Mouse (Mus musculus) lung, adult 2 months (tissue): Measurements from ENCODE around the gene Scd3. TPM values are rescaled to one million over a fixed set of nuclear protein-coding genes. Genes with fewer than 3 reads are reported as not detected.
A peak's percentile ranks its signal among the peaks of the same experiment; 100 is the strongest.

Experiments used
- DNase-seq: peaks from one replicate; pipeline ENCODE4 v3.0.0; 2022
- H3K4me1 ChIP-seq: fragments of 200-500 bp; 2 replicates; pipeline ENCODE4 v1.6.1; 2011; ENCODE audit warnings: low read length; ENCODE audit not compliant: control insufficient read depth, insufficient read depth
- H3K4me3 ChIP-seq: fragments of 200-500 bp; replicated peaks from 2 replicates; pipeline ENCODE3; 2011; ENCODE audit warnings: low read depth, mild to moderate bottlenecking, control low read depth, low read length; ENCODE audit errors: extremely low read depth
- CTCF ChIP-seq: fragments of 200-500 bp; IDR thresholded peaks from 2 replicates; pipeline ENCODE4 v1.5.1; 2011; ENCODE audit warnings: mild to moderate bottlenecking, low read length, control low read depth; ENCODE audit not compliant: insufficient read depth
- POLR2A ChIP-seq: fragments of 200-500 bp; IDR thresholded peaks from 2 replicates; pipeline ENCODE4 v1.6.1; 2011; ENCODE audit warnings: low read depth, mild to moderate bottlenecking, control low read depth, low read length, borderline replicate concordance; ENCODE audit errors: extremely low read depth
- WGBS: fragments of 180-500 bp; shearing (Covaris S2); methylation state at CpG from one replicate; pipeline ENCODE4 v1.1.7; 2018; 5-methylcytosine and 5-hydroxymethylcytosine counted together
- polyA plus RNA-seq: library from polyadenylated mRNA; depleted of rRNA; stranded (reverse); fragments of >200 nt; gene quantifications from 2 replicates; pipeline ENCODE4 v1.2.3, GENCODE M21; 2012

The Scd3 gene
- polyA plus RNA-seq, 1 experiment = not detected

GRCm38 (mm10) chr19:44282534-44283156 lies 79.6 kb downstream of the Scd3 start:
- TF ChIP-seq POLR2A = no peak
- TF ChIP-seq CTCF = no peak
- Histone ChIP-seq H3K4me1 (peaks cover 19% of the 10 kb centered on the region), H3K4me3 (no peak overlapping the region)
- 45% methylated on average over 9 of the region's 9 CpGs for WGBS
- peak; percentile 38 for DNase-seq

- Histone ChIP-seq H3K4me1 (peaks cover 19% of the 10 kb centered on the region), H3K4me3 (no peak overlapping the region)
- no peak for TF ChIP-seq POLR2A
- no peak for TF ChIP-seq CTCF
- DNase-seq = peak; percentile 19
- WGBS = 50% methylated on average over 15 of the region's 15 CpGs
Observed at GRCm38 (mm10) chr19:44283157-44284024, 80.3 kb downstream of the Scd3 start.

- no peak for TF ChIP-seq CTCF
- peak; percentile 67; the same call in 1 of the 2 replicates for TF ChIP-seq POLR2A
- DNase-seq = peak; percentile 85
- Histone ChIP-seq H3K4me3 (peak overlapping the region; percentile 68), H3K4me1 (peaks cover 19% of the 10 kb centered on the region)
- WGBS = under 1% methylated on average over 37 of the region's 38 CpGs
Observed at GRCm38 (mm10) chr19:44284025-44284695, 81.1 kb downstream of the Scd3 start.

GRCm38 (mm10) chr19:44284723-44285122 lies 81.7 kb downstream of the Scd3 start:
- Histone ChIP-seq H3K4me3 (peak overlapping the region; percentile 68), H3K4me1 (peaks cover 19% of the 10 kb centered on the region)
- TF ChIP-seq CTCF = no peak
- TF ChIP-seq POLR2A = no peak
- WGBS = 6% methylated on average over 11 of the region's 11 CpGs
- peak; percentile 69 for DNase-seq

GRCm38 (mm10) chr19:44285554-44285953 lies 82.5 kb downstream of the Scd3 start:
- 84% methylated on average over 8 of the region's 8 CpGs for WGBS
- Histone ChIP-seq H3K4me1 (peaks cover 18% of the 10 kb centered on the region), H3K4me3 (no peak overlapping the region)
- DNase-seq = no peak
- TF ChIP-seq CTCF (no peak), POLR2A (no peak)

GRCm38 (mm10) chr19:44286109-44286508 lies 83.0 kb downstream of the Scd3 start:
- peak; percentile 47 for DNase-seq
- H3K4me3 ChIP-seq = no peak overlapping the region
- WGBS = 37% methylated on average over 2 of the region's 2 CpGs
- no peak for TF ChIP-seq POLR2A
- TF ChIP-seq CTCF = no peak
- peaks cover 13% of the 10 kb centered on the region for H3K4me1 ChIP-seq

GRCm38 (mm10) chr19:44287415-44288110 lies 84.5 kb downstream of the Scd3 start:
- no peak for DNase-seq
- H3K4me1 ChIP-seq = peaks cover 7% of the 10 kb centered on the region; the same call in 1 of the 2 replicates
- no peak overlapping the region for H3K4me3 ChIP-seq
- 53% methylated on average over 11 of the region's 11 CpGs for WGBS
- TF ChIP-seq CTCF (no peak), POLR2A (no peak)

GRCm38 (mm10) chr19:44292083-44292482 lies 89.0 kb downstream of the Scd3 start:
- no peak for DNase-seq
- Histone ChIP-seq H3K4me1 (peaks cover 7% of the 10 kb centered on the region), H3K4me3 (no peak overlapping the region)
- WGBS = 79% methylated on average over 2 of the region's 2 CpGs
- TF ChIP-seq POLR2A = no peak
- TF ChIP-seq CTCF = no peak

GRCm38 (mm10) chr19:44292483-44292882 lies 89.4 kb downstream of the Scd3 start:
- no peak for DNase-seq
- TF ChIP-seq CTCF (no peak), POLR2A (no peak)
- WGBS = 80% methylated on average over 3 of the region's 3 CpGs
- H3K4me1 ChIP-seq = peaks cover 9% of the 10 kb centered on the region
- H3K4me3 ChIP-seq = no peak overlapping the region
